Mouse (Mus musculus): ENCODE measurements around the gene Dst. TPM values are rescaled to one million over a fixed set of nuclear protein-coding genes. Genes with fewer than 3 reads are reported as not detected.
"Not testable (repeated sequence)": the region's sequence is repeated elsewhere in the genome, so short reads cannot be mapped to it uniquely, and the experiment has no call there.

Gene Dst
- total RNA-seq, 2 experiments from 2014 or later: 291 to 304 TPM

- intact Hi-C loops (cut with DNase I): no loop called here
- H3K4me3 ChIP-seq: no peak overlapping the region
- DNase-seq: no peak
- TF ChIP-seq CTCF (IDR thresholded peaks at IDR 0.05): no peak
- no peak overlapping the region for H3K27ac ChIP-seq
Observed at GRCm38 (mm10) chr1:34065551-34066048, 157.6 kb downstream of the Dst start.

GRCm38 (mm10) chr1:34066401-34066800 is 158.4 kb downstream of the Dst start:
- H3K4me3 ChIP-seq; DNase-seq; H3K27ac ChIP-seq; intact Hi-C loops (cut with DNase I): not testable (repeated sequence)

GRCm38 (mm10) chr1:34068341-34068740 is 160.3 kb downstream of the Dst start:
- intact Hi-C loops (cut with DNase I): no loop called here
- H3K27ac ChIP-seq: no peak overlapping the region
- H3K4me3 ChIP-seq: no peak overlapping the region
- no peak for DNase-seq
- peak; percentile 64 for TF ChIP-seq CTCF (IDR thresholded peaks at IDR 0.05)

GRCm38 (mm10) chr1:34069514-34070290 is 161.7 kb downstream of the Dst start:
- DNase-seq: no peak
- Histone ChIP-seq H3K4me3 (no peak overlapping the region), H3K27ac (no peak overlapping the region)
- no peak for TF ChIP-seq CTCF (IDR thresholded peaks at IDR 0.05)
- intact Hi-C loops (cut with DNase I): no loop called here

- no peak for DNase-seq
- Histone ChIP-seq H3K4me3 (no peak overlapping the region), H3K27ac (no peak overlapping the region)
- TF ChIP-seq CTCF (IDR thresholded peaks at IDR 0.05): no peak
- intact Hi-C loops (cut with DNase I): no loop called here
Observed at GRCm38 (mm10) chr1:34070474-34070873, 162.4 kb downstream of the Dst start.

DNA sequence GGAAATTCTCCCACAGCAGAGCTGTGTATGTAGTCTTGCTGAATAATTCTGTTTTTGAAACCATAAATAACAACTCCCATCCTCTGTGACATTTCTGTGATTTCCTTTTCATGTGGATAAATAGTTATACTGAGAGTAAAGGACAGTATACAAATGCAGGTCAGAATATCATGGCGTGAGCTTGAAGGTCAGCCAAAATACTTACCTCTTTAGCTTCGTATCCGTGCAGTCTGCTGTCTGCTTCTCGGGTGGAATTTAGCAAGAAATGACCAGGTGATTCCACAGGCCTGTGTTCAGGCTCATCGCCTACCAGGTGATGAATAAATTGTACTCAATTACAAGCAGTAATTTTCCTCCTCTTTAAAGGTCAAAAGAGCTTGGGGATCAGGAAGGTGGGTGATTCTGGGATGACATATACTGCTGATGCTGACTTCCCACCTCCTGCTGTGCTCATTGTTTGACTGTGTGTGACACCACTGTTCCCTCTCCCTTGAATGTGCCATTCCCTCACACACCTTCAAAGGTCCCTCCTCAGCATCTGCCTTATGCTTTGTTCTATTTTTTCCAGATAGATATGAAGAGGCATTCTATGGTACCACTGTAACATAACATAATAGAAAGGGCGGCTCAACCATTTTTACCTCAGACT is 163.1 kb downstream of the Dst start:
- H3K27ac ChIP-seq: no peak overlapping the region
- no peak overlapping the region for H3K4me3 ChIP-seq
- TF ChIP-seq CTCF (IDR thresholded peaks at IDR 0.05): no peak
- no peak for DNase-seq
- intact Hi-C loops (cut with DNase I): no loop called here

GRCm38 (mm10) chr1:34072262-34072661 is 164.2 kb downstream of the Dst start:
- H3K27ac ChIP-seq: no peak overlapping the region
- no peak overlapping the region for H3K4me3 ChIP-seq
- intact Hi-C loops (cut with DNase I): no loop called here
- TF ChIP-seq CTCF (IDR thresholded peaks at IDR 0.05): no peak
- DNase-seq: no peak

DNA sequence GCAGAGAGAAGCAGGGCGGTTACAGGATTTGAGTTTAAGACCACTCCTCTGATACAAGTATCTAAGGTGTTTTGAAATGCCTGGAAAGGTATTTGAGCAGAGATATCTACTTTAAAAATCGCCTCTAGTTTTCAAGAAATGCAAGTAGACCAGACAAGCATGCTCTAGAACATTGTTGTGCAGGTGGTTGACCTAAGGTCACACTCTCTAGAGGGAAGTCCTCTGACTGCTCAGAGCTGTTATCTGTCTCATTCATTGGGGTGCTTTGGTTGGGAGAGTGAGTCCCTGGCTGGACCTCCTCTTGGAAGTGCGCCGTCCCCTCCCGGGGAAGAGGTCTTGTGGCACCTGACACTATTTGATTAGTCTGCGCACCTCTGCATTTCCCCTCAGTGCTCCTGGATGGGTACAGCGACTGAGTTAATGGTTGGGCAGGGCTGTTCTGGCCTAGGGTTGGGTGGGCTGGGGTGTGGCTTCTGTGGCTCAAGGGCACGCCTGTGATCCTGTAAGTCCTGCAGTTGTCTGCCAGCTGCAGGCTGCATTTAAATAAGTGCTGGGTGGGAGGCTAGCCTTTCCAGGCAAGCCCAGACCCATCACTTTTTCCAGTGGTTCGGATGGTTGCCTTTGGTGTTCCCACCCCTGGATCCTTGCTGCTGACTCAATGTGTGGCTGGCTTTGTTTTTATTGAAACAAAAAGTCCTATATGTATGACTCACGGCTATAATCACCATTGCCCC is 165.6 kb downstream of the Dst start:
- no peak for DNase-seq
- Histone ChIP-seq H3K27ac (peak overlapping the region; percentile 8; the same call in 1 of the 2 replicates), H3K4me3 (no peak overlapping the region)
- no peak for TF ChIP-seq CTCF (IDR thresholded peaks at IDR 0.05)
- intact Hi-C loops (cut with DNase I): no loop called here

- DNase-seq: no peak
- Histone ChIP-seq H3K4me3 (no peak overlapping the region), H3K27ac (no peak overlapping the region)
- no peak for TF ChIP-seq CTCF (IDR thresholded peaks at IDR 0.05)
- intact Hi-C loops (cut with DNase I): no loop called here
Observed at GRCm38 (mm10) chr1:34074245-34075187, 166.5 kb downstream of the Dst start.

- intact Hi-C loops (cut with DNase I): no loop called here
- no peak for TF ChIP-seq CTCF (IDR thresholded peaks at IDR 0.05)
- Histone ChIP-seq H3K27ac (no peak overlapping the region), H3K4me3 (no peak overlapping the region)
- no peak for DNase-seq
Observed at GRCm38 (mm10) chr1:34076701-34077421, 168.8 kb downstream of the Dst start.

DNA sequence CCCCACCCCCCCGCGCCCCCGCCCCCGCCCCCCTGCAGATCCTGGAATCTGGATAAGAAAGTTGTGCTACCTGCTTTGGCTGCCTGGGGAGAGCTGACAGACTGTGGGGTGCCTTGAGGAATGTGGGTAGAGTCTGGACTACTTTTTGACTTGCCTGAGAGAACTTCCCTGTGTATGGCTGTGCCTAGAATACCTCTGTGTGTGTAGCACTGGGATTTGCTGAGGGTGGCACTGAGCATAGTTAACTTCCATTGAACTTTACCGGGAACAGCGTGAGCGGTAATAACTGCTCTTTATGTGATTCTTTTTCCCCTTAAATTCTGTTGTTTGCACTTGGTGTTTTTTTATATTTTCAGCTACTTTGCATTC is 169.4 kb downstream of the Dst start:
- intact Hi-C loops (cut with DNase I): no loop called here
- no peak for TF ChIP-seq CTCF (IDR thresholded peaks at IDR 0.05)
- no peak for DNase-seq
- no peak overlapping the region for H3K27ac ChIP-seq
- H3K4me3 ChIP-seq: no peak overlapping the region

All from gastrocnemius, adult 2 months (tissue).